Mouse (Mus musculus) mammary gland, adult 2 months (tissue): ENCODE measurements around the gene Tmem231. TPM values are rescaled to one million over a fixed set of nuclear protein-coding genes. Genes with fewer than 3 reads are reported as not detected.

Source experiments
- polyA plus RNA-seq: library from polyadenylated mRNA; depleted of rRNA; stranded (reverse); fragments of >200 nt; gene quantifications from 2 replicates; pipeline ENCODE4 v1.2.3, GENCODE M21; 2012; ENCODE audit warnings: low replicate concordance; rRNA removed

Gene Tmem231
- polyA plus RNA-seq: 5.3 and 5.6 TPM in 2 replicates

GRCm38 (mm10) chr8:111933348-111934076 is at the start of gene Tmem231:
Gene Tmem231 (minus strand): TSS chr8:111933881.

GRCm38 (mm10) chr8:111940171-111941100 is 6.8 kb upstream of the Tmem231 start, which contains the start of gene Gabarapl2:
Gene Gabarapl2 (plus strand): TSS chr8:111940703.

GRCm38 (mm10) chr8:111909621-111910450 is 23.8 kb downstream of the Tmem231 start, which contains the start of gene Chst5:
Gene Chst5 (minus strand): TSS chr8:111910447.

DNA sequence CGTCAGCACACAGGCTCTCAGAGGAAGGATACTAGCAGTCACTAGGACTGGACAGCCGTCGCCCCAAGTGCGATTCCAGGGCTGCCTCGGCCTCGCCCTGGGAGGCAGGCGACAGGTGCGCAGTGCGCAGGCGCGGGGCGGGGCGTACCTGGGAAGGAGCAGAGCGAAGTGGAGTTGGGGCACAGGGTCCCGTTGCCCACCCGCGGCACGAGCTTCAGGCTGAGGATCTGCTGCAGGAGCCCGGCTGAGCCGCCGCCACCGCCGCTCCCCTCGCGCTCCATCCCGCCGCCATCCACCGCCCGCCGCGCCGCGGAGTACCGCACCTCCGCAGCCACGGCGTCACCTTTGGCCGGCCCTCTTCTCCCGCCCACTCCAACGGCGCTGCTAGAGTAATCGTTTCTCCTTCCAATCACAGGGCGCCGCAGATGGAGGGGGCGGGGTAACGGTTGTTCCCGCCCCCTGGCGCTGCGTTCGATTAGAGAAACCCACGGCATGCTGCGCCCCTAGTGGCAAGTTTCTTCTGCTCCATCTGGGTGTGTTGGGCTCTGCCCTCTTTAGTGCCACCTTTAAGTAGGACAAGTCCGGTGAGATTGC is 57.2 kb downstream of the Tmem231 start, which contains the start of gene Tmem170:
TSS of gene Tmem170 (minus strand) at position 396 of the 594 bp plus-strand sequence.

Other genes with a start within 250 kb of the Tmem231 start
- 0.26 and 3.7 TPM in 2 replicates for gene Ctrb1, start 242.9 kb downstream of the Tmem231 start, polyA plus RNA-seq
- gene Bcar1, start 190.1 kb downstream of the Tmem231 start, polyA plus RNA-seq: 60.5 and 75.5 TPM in 2 replicates
- 1.5 and 4.4 TPM in 2 replicates for gene Cfdp1, start 79.6 kb downstream of the Tmem231 start, polyA plus RNA-seq
- 2.7 and 4.2 TPM in 2 replicates for gene Tmem170, start 57.1 kb downstream of the Tmem231 start, polyA plus RNA-seq
- gene Chst5, start 23.4 kb downstream of the Tmem231 start, polyA plus RNA-seq: 0.06 and 0.27 TPM in 2 replicates
- 14.1 and 53.1 TPM in 2 replicates for gene Gabarapl2, start 6.8 kb upstream of the Tmem231 start, polyA plus RNA-seq
- 1.9 and 4.6 TPM in 2 replicates for gene Adat1, start 58.4 kb upstream of the Tmem231 start, polyA plus RNA-seq
- gene Kars, start 77.4 kb upstream of the Tmem231 start, polyA plus RNA-seq: 30.8 and 44.0 TPM in 2 replicates
- 7.6 and 10.2 TPM in 2 replicates for gene Terf2ip, start 77.5 kb upstream of the Tmem231 start, polyA plus RNA-seq
- gene Gm6793, start 81.2 kb upstream of the Tmem231 start, polyA plus RNA-seq: not detected in 2 replicates